Mouse (Mus musculus): Measurements from ENCODE around the gene Kbtbd8. TPM values are rescaled to one million over a fixed set of nuclear protein-coding genes. Genes with fewer than 3 reads are reported as not detected.
A peak's percentile ranks its signal among the peaks of the same experiment; 100 is the strongest.

Kbtbd8 gene
- total RNA-seq (2021) (1 to 10 TPM; 3.4 to 4.2 TPM), polyA plus RNA-seq (2012; rRNA removed) (0.06 and 0.50 TPM in 2 replicates)
- long read RNA-seq, partial matches to known transcripts = 1 of 1 reads
- long read RNA-seq, other reads (novel, unspliced or antisense) = 0 of 1 reads

DNA sequence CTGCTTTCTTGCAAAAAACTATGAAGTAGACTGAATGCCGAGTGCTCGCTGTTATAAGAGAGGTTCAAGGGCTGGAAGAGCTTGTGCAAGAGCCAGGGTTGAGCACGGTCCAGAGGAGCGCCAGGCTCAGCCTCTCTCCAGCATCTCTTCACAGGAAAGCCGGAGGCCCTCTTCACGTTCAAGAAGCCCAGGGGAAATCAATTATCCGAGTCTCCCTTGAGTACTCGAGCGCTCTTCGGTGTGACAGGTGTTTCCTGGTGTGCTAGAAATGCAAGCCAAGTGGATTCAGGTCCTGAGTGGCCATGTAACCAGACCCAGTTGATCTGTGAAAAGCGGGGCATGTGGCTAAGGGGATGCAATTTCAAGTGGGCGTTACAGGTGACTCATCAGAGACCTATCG, at the start of gene Kbtbd8:
Gene Kbtbd8 (plus strand): TSS at position 295 of the 400 bp plus-strand sequence.
- DNase-seq = peak; percentile 18

DNA sequence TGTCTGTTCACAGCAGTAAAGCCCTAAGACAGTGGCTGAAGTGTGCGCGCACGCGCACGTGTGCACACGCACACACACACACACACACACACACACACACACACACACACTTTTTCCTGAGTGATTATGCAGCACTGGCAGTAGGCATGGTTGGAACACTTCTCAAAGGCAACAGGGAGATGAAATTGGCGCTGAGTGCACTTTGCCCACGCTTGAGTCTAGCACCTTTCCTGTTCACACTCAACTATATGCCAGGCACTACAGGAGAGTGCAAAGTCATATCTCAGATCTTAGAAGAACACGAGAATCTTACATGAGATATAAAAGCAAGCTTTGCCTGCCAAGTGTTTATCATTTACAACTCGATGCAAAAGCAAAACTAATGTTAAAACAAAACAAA, 47.3 kb upstream of the Kbtbd8 start:
- no peak for DNase-seq

DNA sequence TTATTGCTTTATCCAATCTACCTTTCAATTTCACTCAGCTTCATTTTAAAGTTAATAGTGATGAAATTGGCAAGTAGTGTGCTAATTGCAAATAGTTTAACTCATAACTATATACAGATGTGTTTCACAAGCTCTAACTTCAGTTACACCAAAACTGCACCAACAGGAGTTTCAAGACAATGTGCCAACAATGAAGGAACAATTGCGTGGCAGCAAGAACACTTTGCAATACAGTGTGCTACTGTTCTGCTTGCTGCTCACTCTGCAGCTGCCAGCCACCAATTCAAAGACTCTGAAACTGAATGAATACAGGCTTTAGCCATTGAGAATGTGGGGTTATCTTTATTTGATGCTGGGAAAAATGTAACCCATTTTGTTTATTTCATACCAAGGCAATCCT, 31.8 kb upstream of the Kbtbd8 start:
- DNase-seq = no peak

DNA sequence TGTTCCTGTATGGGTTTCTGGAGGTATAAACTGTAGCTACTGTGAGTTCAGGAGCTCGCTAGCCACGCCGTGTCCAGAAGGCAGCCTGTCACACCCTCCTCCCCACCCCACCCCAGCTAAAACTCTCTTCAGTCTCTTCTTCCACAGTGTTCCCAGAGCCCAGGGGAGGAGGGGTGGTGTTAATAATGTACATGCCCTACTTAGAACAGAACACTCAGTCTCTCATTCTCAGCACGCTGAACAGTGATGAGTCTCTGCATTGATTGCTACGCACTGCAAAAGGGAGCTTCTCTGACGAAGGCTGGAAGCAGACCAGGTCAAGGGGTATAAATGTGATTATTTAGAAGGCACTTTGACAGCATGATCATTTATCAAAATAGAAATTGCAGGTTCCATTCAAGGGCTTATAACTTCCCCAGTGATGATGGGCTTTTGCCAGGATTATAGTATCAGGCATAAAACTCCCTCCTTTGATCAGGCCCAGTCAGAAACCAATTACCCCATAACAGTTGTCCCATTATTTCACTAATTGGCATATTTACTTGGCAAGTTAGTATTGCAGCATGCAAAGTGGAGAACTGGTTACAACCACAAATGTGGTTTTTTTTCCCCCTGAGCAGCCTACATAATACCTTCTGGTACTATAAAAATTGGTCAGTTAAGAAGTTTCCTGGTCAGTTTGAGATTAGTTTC, 29.7 kb upstream of the Kbtbd8 start:
- no peak for DNase-seq

DNA sequence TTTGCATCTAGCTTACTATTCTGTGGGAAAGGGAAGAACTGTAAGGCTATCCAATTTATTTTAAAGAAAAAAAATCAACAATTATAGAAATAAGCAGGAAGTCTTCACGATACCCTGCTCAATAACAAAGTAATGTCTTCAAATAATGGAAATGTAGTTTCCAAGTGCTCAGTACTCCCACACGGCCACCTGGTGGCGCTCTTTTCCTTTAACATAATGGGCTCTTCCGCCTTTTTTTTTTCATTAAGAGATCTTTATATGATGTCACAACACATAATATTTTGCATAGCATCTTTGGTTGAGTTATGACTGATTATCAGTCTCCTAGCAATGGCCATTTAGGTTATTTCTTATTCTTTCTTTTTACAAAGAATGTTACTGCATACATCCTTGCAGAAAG, 29.0 kb upstream of the Kbtbd8 start:
- no peak for DNase-seq

DNA sequence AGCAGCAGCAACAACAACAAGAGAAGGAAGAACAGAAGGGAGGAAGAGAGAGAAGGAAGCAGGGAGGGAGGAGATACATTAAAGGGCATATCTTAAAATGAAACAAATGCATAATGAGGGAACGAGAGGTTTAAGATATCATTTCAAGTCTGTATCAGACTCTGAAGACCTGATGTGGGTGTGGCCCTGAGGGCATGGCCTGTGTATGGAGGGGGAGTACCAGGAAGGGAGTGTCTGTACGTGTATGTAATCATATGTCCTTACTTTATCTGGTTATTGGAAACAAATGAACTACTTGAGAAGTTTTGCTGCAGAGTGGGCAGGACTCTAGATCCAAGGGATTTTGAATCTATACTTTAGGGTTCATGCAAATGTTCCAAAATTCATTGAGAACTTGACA, 22.3 kb upstream of the Kbtbd8 start:
- no peak for DNase-seq

DNA sequence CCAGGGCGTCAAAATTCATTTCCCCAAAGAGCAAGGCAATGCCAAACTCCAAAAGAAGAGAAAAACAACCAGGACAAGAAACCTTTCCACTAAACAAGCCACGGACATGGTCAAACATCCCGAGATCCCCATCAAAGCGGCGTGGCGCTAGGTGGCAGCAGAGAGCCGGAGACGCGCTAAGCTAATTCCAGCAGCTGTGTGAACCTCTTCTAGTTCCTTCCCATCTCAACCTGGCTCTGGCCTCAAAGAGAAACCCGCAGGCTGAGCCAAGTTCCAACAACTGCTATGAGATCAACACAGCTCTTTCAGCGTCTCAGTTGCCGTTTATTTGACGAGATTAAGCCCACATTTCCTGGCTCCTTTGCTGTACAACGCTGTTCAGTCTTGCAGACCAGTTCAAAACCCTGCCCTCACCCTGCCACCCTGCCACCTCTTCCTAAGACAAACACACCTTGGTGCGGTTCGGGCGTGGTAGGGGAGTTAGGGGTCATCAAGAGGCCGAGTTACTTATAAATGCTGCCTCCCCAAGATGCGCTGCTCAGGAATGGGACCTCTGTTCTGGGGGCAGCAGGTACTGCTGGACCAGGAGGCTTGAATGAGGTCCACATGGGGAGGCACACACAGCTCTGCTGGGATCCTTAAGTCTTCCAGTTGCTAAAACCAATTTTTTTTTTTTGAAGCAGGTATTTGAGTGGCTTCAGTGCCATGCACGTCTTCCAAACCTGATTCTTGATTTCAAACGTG, 18.5 kb upstream of the Kbtbd8 start:
- peak; percentile 82 for DNase-seq

DNA sequence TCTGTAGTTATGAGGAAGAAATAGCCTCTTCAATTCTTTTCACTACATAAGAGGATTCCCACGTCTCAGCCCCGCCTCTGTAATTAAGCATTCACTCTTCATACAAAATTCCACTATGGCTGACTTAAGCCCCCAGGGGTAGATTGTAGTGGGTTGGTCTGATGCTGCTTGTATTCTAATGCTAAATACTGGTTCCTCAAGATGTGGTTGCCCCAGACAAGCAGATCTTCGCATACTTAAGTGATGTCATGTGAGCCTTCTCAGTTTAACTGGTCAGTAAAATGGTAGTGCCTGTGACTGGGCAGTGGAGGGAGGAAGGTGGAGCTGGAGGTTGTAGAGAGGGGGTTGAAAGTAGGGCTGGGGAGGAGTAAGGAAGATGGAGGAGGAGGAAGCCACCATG, 13.3 kb upstream of the Kbtbd8 start:
- no peak for DNase-seq

DNA sequence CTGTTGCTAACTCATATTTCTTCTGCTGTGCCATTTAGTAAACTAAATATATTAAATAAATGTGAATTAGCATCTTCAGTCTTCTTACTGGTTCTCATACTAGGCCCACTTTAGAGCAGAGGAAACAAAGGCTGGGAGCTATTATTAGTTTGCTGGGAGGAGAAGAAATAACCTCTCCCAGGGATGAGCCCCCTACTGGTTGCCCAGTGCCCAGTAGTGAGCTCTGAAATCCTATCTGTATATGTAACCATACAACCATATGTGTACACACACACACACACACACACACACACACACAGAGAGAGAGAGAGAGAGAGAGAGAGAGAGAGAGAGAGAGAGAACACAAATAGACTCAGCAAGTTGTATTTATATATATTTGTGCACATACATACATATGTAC, 8.6 kb upstream of the Kbtbd8 start:
- no peak for DNase-seq

DNA sequence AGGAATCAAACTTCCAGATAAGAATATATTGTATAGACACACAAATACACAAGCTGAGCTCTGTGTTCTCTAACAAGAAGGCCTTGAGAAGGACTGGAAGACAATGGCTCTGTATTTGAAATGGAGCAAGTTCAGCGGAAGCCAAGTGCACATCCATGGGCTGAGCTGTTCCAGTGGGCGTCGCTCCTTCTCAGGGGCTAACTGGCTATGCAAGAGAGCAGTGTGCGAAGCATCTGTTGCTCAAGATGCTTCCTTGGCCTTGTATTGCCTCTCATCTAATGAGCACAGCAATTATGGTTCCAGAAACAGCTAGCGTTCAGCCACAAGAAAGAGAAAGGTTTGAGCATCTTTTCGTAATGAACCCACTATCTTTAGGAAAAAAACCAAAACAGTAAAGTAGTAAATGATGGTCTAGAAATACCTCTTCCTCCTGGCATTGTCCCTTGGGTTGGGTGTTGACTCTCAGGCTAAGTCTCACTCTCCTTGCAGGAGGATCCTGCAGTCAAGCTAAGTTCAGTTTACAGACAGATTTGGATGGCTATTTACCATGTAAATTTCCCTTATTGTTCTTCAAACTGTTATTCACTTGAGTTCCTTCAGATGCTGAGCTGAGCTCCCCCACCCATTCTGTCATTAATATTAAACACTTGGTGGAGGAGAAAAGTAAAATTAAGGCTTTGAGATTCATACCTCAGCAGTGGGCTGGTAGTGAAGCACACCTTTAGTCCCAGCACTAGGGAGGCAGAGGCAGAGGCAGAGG, 7.2 kb upstream of the Kbtbd8 start:
- no peak for DNase-seq

DNA sequence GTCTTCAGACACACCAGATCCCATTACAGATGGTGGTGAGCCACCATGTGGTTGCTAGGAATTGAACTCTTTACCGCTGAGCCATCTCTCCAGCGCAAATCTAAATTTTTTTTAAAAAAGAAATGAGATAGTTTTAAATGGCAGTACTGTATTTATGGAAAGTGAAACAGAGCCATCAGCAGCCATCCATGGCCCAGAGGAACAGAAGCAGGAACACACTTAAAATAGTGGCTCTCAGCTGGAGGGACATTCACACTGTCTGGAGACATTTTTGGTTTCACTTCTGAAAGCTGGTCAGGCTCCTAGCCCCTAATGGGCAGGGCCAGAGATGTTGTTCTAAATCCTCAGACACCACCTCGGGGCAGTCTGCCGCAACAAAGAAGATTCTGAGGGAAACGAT, 5.0 kb upstream of the Kbtbd8 start:
- no peak for DNase-seq

DNA sequence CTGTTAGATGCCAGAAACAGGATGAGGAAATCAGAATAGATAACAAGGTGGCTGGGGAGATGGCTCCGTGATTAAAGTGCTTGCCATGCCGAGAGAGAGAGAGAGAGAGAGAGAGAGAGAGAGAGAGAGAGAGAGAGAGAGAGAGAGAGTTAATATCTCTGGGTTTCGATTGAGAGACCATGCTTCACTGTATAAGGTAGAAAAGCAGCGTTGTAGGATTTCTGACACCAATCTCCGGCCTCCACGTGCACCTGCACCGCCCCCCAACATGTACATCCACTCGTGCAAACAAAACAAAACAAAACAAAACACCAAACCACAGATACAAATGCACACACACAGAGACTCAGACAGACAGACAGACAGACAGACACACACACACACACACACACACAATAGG, 527 bp upstream of the Kbtbd8 start:
- no peak for DNase-seq

DNA sequence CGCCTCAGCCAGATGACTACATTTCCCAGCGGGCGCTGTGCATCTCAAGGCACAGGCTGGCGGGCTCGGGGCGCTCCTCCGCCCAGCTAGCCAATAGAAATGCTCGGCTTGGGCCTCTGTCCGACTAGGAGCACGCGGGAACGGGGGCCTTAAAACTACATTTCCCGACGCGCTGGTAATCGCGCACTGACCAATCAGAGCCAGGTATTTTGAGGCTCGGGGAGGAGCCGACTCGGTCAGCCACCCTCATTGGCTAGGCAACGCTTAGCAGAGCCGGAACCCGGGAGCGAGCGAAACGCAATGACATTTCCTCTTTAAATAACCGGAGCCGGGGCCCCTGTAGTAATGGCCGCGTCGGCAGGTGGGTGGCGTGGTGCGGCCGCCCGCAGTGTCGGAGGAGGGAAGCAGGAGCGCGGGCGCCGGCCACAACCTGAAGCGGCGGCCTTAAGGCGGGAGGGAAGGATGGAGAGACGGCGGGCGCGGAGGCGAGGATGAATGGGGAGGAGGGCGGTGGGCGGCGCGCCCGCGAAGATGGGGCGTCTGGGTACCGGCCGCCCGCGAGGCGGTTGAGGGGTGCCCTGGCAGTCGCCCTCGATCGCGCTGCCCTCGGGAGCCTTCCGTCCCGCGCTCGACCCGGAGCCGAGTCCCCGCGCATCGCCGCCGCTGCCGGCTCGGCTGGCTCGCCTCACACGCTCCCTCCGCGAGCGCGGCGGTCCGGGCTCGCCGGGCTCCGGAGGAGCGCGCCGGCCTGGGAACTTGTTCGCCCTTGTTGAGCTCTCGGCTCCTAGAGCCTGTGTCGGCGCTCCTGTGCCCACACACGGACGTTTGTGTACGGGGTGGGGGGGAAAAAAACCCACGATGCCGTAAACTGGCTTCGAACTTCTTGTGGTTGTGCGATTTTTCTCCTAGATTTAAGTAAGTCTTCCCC, 838 bp downstream of the Kbtbd8 start:
- peak; percentile 96 for DNase-seq

DNA sequence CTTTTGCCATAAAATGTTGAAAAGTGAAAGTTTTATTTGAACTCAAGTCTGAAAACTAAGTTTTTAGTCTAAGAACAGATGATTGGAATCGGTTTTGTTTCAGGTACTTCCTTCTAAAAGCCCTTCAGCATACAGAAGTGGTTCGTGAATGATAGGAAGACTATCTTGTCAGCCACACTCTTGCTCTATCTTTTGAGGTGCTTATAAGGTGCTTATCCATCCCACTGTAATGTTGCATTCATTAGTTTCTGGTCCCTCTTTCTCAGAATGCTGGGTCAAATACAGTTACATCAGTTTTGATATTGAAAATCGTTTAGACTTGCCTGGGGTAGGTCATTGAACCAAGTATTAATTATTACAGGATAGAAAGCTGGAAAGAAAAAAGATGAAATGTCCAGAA, 2.3 kb downstream of the Kbtbd8 start:
- no peak for DNase-seq

DNA sequence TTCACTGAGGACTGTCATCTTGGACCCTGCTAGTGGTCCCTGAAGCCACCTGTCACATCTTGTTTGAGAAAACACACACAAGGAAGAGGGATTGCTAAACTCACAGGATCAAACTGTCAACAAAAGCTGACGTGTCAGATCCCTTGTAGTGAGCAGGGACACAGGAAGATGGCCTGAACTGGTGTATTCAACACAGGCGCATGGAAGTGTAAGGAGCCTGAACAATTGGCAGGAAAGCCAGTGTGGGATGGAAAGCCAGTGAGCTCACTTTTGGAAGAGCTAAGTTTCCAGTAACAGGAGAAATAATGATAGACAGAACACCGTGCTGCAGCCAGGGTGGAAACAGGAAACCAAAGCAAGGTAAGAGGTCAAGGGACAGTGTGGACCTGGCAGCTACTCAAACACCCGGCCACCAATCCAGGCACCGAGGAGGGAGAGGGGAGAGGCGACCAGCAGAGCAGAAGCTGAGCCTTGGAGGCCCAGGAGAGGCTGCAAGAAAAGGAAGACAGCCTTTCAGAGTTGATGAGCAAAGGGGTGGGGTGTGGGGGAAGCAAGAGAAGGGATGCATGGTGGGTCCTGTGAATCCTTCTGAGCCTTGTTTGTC, 33.0 kb downstream of the Kbtbd8 start:
- no peak for DNase-seq

DNA sequence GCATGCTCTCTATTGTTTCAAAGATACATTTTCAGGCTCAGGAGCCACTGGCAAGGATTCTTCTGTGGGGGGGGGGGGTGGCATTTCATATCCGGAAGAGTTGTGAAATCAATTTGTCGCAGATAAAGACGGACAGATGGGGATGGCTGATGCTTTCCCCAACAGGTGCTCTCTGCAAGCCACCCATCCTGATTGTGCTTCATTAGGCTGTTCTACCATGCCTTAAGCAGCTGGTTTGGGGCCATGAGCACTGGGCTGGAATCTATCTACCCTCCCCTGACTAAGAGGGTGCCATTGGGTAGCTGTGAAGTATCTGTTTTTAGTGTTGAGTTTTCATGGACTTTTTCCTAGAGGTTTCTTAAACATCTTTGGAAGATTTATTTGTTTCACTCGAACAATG, 33.8 kb downstream of the Kbtbd8 start:
- DNase-seq = no peak

DNA sequence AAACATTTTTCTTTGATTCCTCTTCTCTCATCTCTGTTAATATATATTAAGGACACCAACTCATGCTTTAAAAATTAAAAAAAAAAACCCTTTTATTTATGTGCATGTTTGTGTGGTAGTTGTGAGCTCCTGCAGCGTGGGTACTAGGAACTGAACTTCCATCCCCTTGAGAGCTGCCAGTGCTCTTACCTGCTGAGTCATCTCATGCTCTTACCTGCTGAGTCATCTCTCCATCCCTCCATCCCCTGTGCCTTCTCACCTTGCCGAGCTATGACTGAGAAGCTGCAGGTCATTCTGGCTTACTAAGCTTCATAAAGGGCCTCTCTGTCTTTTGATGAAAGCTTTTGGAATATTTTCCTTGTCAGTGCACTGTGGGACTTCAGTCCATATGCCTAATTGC, 34.5 kb downstream of the Kbtbd8 start:
- no peak for DNase-seq

DNA sequence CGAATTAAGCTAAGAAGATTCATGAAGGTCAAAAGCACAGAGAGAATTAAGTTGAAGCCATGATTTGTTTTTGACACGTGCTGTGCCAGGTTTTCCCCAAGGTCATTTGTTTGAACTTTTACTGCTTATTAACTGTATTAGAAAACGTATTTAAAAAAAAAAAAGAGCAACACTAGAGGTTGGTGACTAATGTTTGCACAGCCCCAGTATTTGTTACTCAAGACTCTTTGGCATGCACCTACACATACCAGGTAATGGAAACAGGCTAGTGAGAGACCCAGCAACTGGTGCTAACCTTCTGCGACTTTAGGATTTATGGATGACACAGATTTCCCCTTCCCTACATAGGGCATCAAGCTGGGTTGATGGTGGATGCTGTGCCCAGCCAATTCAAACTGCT, 46.9 kb downstream of the Kbtbd8 start:
- peak; percentile 5 for DNase-seq

DNA sequence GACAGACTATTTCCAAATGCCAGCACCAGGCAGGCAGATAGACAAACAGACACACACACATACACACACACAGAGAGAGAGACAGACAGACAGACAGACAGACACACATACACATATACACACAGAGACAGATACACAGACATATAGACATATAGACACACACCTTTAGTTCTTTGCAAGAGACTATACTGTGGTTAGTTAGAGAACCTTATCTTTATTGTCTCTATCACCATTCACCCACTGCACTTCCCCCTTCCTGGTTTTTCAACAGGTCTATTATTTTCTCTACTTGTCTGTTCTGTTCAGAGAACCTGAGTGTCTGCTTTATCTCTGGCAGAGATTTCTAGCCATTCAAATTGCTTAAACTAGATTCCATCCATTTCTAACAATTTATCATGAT, 48.6 kb downstream of the Kbtbd8 start:
- DNase-seq = no peak

DNA sequence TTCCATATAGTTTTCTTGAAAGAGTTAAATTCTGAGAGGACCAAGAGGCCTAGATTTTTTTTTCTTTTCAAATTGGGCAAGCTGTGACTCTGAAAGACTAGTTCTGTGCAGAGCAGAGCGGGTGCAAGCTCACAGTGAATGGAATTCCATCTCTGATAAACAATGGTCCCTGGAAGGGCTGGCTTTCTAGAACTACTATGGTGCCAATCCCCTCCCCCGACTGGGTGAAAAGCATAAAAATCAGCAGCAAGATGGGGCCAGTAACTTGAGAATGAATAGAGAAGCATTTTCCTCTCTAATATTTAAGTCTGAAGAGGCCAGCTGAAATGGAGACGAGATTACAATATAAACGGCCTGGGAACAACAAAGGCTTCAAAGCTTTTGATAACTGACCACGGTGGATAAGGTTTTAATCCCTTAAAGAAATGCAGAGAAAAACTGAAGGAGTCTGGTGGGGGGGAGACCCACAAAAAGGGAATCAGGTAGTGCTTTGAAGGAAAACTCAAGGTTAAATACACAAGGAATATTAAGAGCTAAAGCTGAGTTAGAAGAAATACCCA, 50.7 kb downstream of the Kbtbd8 start:
- no peak for DNase-seq

DNA sequence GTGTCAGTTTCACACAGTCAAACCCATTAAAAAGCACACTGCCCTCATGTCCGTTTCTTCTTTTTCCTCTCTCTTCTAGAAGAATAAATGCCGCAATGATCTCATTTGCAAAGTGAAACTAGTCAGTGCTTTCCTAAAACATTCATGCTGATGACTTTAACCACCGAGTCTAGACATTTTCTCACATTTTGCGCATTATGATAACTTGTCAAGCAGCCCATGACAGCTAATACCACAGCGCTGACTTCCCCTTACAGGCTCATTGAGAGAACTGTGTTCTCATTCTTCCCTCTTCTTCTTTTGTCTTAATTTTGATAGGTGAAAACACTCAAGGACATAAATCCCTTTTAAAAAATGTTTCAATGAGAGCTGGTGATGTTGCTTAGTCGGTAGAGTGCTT, 52.4 kb downstream of the Kbtbd8 start:
- no peak for DNase-seq

Measured in adrenal gland, adult 2 months (tissue).